Mouse (Mus musculus) activated CD4-positive, CD25-positive, alpha-beta regulatory T cell, adult 4 months (primary cell): Measurements from ENCODE around the gene Tenm2. TPM values are rescaled to one million over a fixed set of nuclear protein-coding genes. Genes with fewer than 3 reads are reported as not detected.

Source experiments
- ATAC-seq: one replicate; pipeline ENCODE4 v1.8.0; 2017
- polyA plus RNA-seq, 2 experiments: library from polyadenylated mRNA; unstranded; fragments of 100-300 nt; shearing (Covaris generic); gene quantifications; one replicate each; pipeline ENCODE4 v1.2.1; 2017

Gene Tenm2
- polyA plus RNA-seq, 2 experiments from 2014 or later, result not detected

GRCm38 (mm10) chr11:36108970-36109731 lies 1126.6 kb downstream of the Tenm2 start:
- ATAC-seq, result no peak

DNA sequence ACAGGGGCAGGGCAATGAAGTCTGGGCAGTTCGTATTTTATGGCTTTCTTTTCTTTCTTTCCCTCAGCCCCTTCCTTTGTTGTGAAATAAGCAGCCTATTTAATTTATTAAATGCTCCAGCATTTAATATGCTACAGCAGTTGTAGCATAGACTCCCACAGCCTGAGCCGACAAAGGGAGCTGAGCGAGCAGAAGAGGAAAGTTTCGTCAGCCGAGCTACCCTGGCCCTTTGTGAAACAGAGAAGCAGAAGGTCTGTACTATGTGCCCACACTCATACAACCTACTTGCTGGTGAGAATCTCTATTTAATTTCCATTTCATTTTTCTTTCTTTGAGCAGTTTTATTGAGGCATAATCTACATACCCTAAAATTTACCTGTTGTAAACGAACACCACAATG lies 1127.9 kb downstream of the Tenm2 start:
- ATAC-seq, result no peak

DNA sequence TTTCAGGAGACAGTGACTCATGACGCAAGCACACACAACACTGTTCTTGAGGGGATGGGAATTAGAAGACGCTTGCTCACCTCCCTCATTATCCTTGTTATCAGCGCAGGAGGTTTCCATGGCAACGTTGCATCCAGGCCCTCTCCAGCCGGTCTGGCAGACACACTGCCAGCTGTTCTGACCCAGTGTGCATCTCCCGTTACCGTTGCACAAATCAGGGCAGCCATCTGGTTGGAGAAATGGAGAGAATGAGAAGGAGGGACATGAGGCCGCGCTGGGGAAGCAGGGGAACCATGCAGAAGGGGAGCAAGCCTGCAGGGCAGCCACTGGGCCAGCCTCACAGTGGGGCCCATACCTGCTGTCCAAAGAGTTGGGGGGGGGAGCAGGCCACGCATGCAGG lies 1129.1 kb downstream of the Tenm2 start:
- ATAC-seq, result no peak

- no peak for ATAC-seq
Measured at GRCm38 (mm10) chr11:36103556-36103955, 1132.2 kb downstream of the Tenm2 start.

DNA sequence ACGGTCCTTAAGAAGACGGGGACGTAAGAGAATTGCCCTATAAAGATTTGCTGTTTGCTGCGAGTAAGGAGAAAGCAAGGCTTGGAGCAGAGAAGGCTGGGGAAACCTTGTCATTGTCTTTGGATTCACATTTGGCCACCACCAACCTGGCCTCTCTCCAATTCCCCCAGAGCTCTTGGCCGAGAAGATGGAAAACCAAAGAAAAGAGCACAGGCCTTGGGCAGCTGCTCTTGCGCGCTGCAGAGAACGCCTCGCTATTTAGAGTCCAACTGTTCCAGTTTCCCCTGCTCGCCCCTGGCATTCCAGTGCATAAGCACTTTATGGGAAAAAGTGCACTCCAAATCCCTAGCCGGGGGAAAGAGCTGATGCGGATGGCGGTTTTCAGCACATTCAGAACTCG lies 1139.5 kb downstream of the Tenm2 start:
- ATAC-seq, result no peak

DNA sequence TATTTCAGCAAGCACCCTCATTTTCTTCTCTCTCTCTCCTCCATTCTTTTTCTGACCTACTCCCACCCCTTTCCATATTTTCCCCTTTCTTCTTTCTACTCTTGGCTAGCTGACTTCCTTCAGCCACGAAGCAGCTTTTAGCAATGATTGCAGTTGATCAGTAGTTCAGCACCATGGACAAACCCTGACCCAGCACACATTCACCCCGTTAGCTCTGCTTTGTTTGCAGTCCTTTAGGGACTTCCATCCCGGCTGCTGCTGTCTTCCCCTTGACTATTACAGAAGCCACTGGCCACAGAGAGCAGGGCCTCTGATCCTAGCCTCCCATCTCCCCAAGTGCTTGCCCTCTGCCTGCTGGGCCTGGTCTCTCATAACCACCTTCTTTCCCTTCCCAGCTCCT lies 1145.6 kb downstream of the Tenm2 start:
- no peak for ATAC-seq

DNA sequence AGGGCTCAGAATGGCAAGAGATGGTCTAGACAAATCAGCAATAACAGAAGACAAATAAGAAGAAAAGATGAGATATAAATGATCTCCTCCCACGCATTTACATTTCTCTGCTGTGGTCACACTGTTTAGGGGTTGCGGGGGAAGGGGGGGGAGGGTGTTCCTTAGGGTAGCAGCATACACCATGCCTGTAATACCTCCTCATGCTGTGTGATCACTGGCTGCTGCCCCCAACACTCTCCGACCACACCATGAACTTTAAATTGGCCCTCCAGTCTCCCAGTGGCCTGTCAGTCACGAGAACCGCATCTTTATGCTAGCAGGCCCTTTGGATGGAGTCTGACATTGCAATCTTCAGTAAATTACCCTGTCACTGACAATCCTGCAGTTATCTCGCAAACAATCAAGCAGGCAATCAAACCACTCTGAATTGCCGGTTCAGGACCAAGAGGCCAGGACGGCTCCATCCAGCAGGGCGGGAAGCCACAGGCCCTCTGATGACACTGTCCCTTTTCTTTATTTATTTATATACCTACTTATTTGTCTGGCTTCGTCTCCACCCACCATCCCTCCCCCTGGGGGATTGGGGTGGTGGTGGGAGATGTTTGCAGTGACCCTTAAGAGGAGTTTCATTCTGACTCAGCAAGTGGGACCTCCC lies 1154.2 kb downstream of the Tenm2 start:
- no peak for ATAC-seq

- ATAC-seq, result no peak
Measured at GRCm38 (mm10) chr11:36080766-36081165, 1155.0 kb downstream of the Tenm2 start.

- no peak for ATAC-seq
Measured at GRCm38 (mm10) chr11:36078391-36078790, 1157.4 kb downstream of the Tenm2 start.

GRCm38 (mm10) chr11:36074015-36074567 lies 1161.7 kb downstream of the Tenm2 start:
- ATAC-seq, result no peak

GRCm38 (mm10) chr11:36073074-36073818 lies 1162.5 kb downstream of the Tenm2 start:
- no peak for ATAC-seq

DNA sequence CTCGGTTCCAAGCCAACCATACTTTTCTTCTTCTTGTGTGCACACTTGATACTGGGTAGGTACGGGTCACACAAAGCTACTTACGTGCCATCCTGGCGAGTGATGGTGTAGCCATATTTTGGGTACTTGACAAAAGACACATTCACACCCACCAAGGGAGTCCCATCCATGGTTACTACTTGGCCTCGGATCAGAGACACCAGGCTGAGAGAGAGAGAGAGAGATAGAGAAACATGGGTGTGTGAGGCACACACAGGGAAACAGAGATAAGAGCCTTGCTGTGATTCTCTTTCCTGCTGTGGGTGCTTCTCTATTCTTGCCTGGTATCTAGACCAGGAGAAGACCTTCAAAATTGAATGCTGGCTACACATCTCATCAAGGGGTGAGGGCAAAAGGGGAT lies 1163.1 kb downstream of the Tenm2 start:
- no peak for ATAC-seq

- ATAC-seq, result no peak
Measured at GRCm38 (mm10) chr11:36072038-36072437, 1163.7 kb downstream of the Tenm2 start.

DNA sequence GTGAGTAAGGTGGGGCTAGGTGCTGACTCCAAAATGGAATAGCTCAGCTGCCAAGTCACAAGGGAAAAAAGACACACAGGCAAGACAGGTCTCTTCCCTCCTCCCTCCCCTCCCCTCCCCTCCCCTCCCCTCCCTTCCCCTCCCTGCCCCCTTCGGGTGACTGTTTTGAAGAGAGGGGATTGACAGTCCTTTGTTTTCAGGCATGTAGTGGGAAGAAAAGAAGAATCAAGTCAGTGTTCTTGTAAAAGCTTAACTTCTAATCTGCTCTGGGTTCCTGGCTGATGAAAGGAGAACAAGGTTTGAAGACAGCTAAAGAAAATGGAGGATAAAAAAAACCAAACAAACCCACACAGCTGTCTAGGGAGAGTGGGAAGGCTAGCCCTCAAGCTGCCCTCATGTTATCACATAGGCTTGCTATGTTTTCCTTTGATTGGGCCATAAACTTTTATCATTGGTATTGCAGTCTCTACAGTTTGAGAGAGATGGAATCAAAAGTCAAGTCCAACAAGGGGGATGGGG lies 1176.4 kb downstream of the Tenm2 start:
- no peak for ATAC-seq

DNA sequence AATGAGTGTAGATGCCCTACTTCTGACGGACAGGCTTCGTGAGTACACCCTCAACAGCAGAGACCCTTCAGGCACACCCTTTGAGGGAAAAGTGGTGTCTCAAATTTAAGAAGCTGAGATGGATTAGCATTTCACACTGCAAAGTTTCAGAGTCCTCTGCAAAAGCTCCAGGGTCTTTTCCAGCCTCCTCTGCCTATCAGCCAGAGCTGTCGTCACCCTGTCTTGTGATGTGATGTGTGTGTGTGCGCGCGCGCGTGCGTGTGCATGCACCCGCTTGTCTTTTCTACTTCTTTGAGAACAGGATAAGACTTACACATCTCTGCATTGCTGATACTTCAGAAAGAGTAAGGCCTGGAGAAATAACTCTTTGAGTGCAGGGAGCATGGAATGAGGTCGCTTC lies 1179.2 kb downstream of the Tenm2 start:
- no peak for ATAC-seq

GRCm38 (mm10) chr11:36054323-36054722 lies 1181.4 kb downstream of the Tenm2 start:
- no peak for ATAC-seq

GRCm38 (mm10) chr11:36053457-36053856 lies 1182.3 kb downstream of the Tenm2 start:
- ATAC-seq, result no peak

GRCm38 (mm10) chr11:36052598-36052997 lies 1183.2 kb downstream of the Tenm2 start:
- ATAC-seq, result no peak

GRCm38 (mm10) chr11:36052091-36052490 lies 1183.7 kb downstream of the Tenm2 start:
- no peak for ATAC-seq

DNA sequence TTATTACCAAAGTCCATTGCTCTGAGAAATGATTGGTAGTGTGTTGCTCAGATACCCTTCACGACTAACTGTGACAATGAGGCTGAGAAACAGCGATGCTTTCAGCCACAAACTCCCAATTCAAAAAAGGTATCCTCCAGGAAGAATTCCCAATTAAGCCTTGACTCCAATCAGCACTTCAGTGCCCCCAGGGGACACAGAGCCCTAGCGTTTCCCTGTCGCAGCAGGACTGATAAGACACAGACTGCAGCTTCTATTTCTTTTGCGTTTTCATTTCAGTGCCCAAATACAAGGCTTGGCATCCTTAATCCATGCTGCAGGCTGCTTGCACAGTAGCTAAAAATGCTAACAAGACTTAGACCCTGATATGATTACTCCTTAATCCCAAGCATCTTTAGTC lies 1186.2 kb downstream of the Tenm2 start:
- ATAC-seq, result no peak

DNA sequence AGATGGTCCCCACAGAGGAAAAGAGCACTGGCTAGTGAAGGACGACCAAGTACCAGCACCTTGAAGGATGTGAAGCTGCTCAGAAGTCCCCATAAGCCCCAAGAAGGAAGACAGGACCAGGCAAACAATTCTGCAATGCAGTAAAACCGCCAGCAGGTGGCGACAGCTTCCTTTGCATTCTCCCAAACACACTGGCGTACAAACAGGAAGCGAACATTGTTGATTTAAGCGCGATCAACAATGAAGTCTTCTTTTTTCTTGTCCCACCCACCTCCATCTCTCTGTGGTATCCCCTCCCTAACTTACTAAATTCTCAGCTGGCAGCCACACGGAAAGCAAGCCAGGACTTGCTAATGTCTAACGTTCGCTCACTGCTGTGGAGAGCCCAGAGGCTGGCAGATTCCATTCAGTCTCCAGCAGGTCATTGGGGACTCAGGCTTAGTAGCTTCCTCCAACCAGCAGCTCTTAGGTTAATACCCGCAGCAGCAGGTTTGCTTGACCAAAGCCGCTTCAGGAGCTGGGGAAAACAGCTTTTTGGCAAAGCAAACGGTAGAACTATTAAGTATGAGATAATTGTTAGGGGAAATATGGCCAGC lies 1190.0 kb downstream of the Tenm2 start:
- no peak for ATAC-seq

DNA sequence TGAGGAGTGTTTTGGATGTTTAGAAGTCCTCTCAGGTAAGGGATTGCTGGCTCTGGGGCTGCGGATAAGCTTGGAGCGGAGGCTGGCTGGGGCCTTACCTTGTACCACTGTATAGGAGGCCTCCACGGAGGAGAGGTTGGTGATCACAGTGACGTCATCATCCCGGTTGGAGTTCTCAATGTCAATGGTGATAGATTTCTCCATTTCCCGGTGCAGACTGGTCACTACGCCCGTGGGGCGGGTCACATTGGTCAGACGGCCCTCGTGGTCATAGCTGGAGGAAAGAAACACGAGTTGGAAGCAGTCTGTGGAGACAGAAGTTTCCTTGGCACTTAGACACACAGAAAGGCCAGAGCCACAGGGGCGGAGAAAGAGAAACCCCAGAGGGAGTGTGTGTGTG lies 1194.4 kb downstream of the Tenm2 start:
- no peak for ATAC-seq
